Mouse (Mus musculus) intestine, embryonic 16.5 days (tissue): Measurements from ENCODE around the gene Prr5. TPM values are rescaled to one million over a fixed set of nuclear protein-coding genes. Genes with fewer than 3 reads are reported as not detected.
A peak's percentile ranks its signal among the peaks of the same experiment; 100 is the strongest.

Experiments
- ATAC-seq: fragments of 200-750 bp; cut with Nextera tagmentation; 2 replicates; pipeline ENCODE4 v1.8.0; 2017; ENCODE audit warnings: moderate TSS enrichment, moderate library complexity
- H3K27ac ChIP-seq: fragments of 300-500 bp; sonication (generic); 2 replicates; pipeline ENCODE4 v1.5.1; 2014; ENCODE audit warnings: mild to moderate bottlenecking, low read length
- H3K27me3 ChIP-seq: fragments of 300-500 bp; sonication (generic); replicated peaks from 2 replicates; pipeline ENCODE4 v1.6.1; 2014; ENCODE audit warnings: low read length, control low read depth, mixed read lengths; ENCODE audit not compliant: control insufficient read depth, insufficient read depth
- H3K36me3 ChIP-seq: fragments of 300-500 bp; sonication (generic); 2 replicates; pipeline ENCODE4 v1.6.1; 2014; ENCODE audit warnings: low read length, control low read depth; ENCODE audit not compliant: control insufficient read depth, insufficient read depth
- H3K4me1 ChIP-seq: fragments of 300-500 bp; sonication (generic); 2 replicates; pipeline ENCODE4 v1.6.1; 2014; ENCODE audit warnings: low read length, control low read depth, mixed read lengths; ENCODE audit not compliant: control insufficient read depth, insufficient read depth
- H3K4me2 ChIP-seq: fragments of 300-500 bp; sonication (generic); 2 replicates; pipeline ENCODE4 v1.6.1; 2014; ENCODE audit warnings: low read depth, low read length, control low read depth
- H3K4me3 ChIP-seq: fragments of 300-500 bp; sonication (generic); 2 replicates; pipeline ENCODE4 v1.5.1; 2014; ENCODE audit warnings: mild to moderate bottlenecking, low read length
- H3K9ac ChIP-seq: fragments of 300-500 bp; sonication (generic); 2 replicates; pipeline ENCODE4 v1.6.1; 2014; ENCODE audit warnings: low read depth, low read length
- H3K9me3 ChIP-seq: fragments of 300-500 bp; sonication (generic); 2 replicates; pipeline ENCODE4 v1.6.1; 2016; ENCODE audit warnings: low read length, control low read depth; ENCODE audit not compliant: control insufficient read depth
- WGBS: fragments of 180-500 bp; shearing (Covaris S2); extraction: QIAGEN DNeasy Blood & Tissue Kit; methylation state at CpG from one replicate; pipeline ENCODE4 v1.1.7; 2014; 5-methylcytosine and 5-hydroxymethylcytosine counted together
- polyA plus RNA-seq: library from polyadenylated mRNA; unstranded; fragments of >200 nt; fragmentation: Nextera tagmentation; extraction: Ambion mirVana; gene quantifications from 2 replicates; pipeline ENCODE4 v1.2.1, GENCODE M21; 2015

Prr5 gene
- polyA plus RNA-seq, 1 experiment from 2014 or later = 69.1 TPM

DNA sequence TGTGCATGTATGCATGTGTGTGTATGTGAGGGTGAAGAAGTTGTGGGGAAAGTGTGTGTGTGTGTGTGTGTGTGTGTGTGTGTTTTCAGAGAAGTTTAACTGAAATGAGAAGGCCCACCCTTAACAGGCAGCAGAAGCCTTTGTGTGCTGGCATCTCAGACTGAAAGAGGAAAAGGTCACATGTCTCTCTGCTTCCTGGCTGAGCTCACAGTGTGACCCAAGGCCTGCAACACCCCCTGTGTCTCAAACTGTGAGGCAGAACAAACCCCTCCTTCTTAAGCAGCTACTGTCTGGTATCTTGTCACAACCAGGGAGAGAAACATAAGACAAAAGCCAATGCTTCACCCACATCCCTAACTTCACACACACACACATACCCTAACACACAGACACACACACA, 31.0 kb upstream of the Prr5 start:
- Histone ChIP-seq H3K9ac (no peak overlapping the region), H3K27me3 (no peaks in the 10 kb centered on the region), H3K9me3 (no peaks in the 10 kb centered on the region), H3K4me3 (no peak overlapping the region), H3K36me3 (no peaks in the 10 kb centered on the region), H3K4me1 (peaks cover 10% of the 10 kb centered on the region), H3K4me2 (no peak overlapping the region), H3K27ac (no peak overlapping the region)
- no peak for ATAC-seq

DNA sequence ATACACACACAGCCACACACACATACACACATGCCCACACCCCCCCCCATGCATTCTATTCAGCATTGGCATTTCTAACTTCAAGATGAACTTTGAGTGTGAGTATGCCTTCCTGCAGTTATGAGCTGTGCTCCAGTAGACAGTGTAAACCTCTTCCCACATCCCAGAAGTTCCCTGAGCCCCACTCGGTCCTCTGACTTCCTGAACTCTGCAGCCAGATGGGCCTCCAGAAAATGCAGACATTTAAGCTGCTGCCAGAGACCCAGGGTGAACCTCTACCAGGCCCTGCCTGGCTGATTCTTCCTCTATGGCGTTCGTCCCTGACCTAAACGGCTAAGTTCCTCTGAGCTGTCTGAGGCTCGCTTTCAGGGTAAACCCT, 30.4 kb upstream of the Prr5 start:
- ATAC-seq = peak; percentile 10; the same call in 1 of the 2 replicates
- Histone ChIP-seq H3K4me2 (no peak overlapping the region), H3K4me3 (no peak overlapping the region), H3K9ac (0 out of 2 replicates have a peak overlapping the region, but pooled peaks have one; percentile 33), H3K9me3 (no peaks in the 10 kb centered on the region), H3K27ac (peak overlapping the region; percentile 78), H3K4me1 (peaks cover 10% of the 10 kb centered on the region), H3K36me3 (no peaks in the 10 kb centered on the region), H3K27me3 (no peaks in the 10 kb centered on the region)
- 40% methylated on average over 5 of the region's 5 CpGs for WGBS

DNA sequence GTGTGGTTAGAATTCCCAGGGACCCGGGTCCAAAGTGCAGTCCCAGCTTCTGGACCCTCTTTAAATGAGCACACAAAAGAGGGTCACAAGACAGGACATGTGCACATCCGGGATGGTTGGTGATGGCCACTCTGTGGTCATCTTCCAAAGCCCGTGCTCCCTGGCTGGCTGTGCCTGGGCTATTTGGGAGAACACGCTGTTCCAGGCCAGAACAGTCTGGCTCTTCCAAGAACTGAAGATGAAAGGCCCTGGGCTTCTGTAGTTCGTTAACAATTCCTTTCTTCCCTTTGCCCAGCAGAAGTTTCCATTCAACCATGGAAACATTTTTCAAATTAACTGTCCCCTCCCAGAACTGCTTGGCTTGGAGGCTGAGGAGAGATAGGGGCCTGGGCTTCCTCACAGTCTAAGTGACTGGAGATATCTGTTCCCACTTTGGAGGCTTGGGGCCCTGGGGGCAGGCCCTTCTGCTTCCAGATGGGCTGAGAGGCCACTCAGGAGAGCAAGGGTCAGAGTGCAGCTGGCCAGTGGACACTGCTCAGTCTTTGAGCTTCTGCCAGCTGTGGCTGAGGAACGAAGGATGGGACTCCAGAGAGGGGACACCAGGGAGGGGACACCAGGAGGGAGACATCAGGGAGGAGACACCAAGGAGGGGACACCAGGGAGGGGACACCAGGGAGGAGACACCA, 29.8 kb upstream of the Prr5 start:
- no peak overlapping the region for H3K4me2 ChIP-seq
- peak; percentile 64 for ATAC-seq
- no peaks in the 10 kb centered on the region for H3K9me3 ChIP-seq
- peaks cover 10% of the 10 kb centered on the region for H3K4me1 ChIP-seq
- 40% methylated on average over 6 of the region's 6 CpGs for WGBS
- H3K36me3 ChIP-seq = no peaks in the 10 kb centered on the region
- 0 out of 2 replicates have a peak overlapping the region, but pooled peaks have one; percentile 33 for H3K9ac ChIP-seq
- H3K4me3 ChIP-seq = no peak overlapping the region
- H3K27me3 ChIP-seq = no peaks in the 10 kb centered on the region
- peak overlapping the region; percentile 78 for H3K27ac ChIP-seq

DNA sequence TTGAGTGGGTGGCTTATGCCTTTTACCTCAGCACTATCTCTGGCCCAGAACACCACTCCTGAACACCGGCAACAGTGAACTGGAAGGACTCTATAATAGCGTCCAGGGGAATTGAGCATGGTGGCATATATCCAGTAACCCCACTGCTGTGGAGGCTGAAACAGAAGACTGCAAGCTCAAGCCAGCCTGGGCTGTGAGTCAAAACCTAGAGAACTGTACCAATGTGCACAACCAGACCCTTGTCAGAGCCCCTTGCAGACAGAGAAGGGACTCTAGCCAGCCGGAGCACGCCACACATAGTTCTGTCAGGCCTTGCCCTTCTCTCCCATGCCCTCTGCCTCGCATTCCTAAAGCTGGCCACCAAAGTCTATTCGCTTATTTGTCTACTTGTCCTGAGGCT, 28.7 kb upstream of the Prr5 start:
- Histone ChIP-seq H3K9ac (no peak overlapping the region), H3K36me3 (no peaks in the 10 kb centered on the region), H3K27ac (no peak overlapping the region), H3K4me2 (no peak overlapping the region), H3K27me3 (no peaks in the 10 kb centered on the region), H3K4me1 (peaks cover 10% of the 10 kb centered on the region), H3K9me3 (no peaks in the 10 kb centered on the region), H3K4me3 (no peak overlapping the region)
- ATAC-seq = no peak
- WGBS = 84% methylated on average over 6 of the region's 6 CpGs

DNA sequence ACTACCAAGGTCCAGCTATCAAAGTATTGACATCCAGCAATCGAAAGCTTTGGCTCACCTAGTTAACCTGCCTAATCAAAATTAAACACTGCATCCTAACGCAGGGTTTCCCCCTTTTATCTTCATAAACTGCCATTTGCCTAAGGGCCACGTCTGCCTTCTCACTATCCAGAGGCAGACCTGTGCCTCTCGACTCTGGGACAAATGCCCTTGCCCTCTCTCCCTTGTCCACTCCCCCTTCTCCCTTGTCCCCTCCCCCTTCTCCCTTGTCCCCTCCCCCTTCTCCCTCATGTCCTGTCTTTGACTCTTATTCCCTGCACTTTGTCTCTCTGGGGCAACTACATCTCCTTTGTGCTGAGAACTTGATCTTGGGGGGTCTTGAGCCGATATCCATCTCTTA, 28.3 kb upstream of the Prr5 start:
- H3K9ac ChIP-seq = no peak overlapping the region
- H3K4me1 ChIP-seq = peaks cover 10% of the 10 kb centered on the region
- H3K4me3 ChIP-seq = no peak overlapping the region
- no peaks in the 10 kb centered on the region for H3K9me3 ChIP-seq
- H3K36me3 ChIP-seq = no peaks in the 10 kb centered on the region
- 57% methylated on average over 5 of the region's 5 CpGs for WGBS
- H3K27me3 ChIP-seq = no peaks in the 10 kb centered on the region
- no peak overlapping the region for H3K4me2 ChIP-seq
- ATAC-seq = no peak
- no peak overlapping the region for H3K27ac ChIP-seq

DNA sequence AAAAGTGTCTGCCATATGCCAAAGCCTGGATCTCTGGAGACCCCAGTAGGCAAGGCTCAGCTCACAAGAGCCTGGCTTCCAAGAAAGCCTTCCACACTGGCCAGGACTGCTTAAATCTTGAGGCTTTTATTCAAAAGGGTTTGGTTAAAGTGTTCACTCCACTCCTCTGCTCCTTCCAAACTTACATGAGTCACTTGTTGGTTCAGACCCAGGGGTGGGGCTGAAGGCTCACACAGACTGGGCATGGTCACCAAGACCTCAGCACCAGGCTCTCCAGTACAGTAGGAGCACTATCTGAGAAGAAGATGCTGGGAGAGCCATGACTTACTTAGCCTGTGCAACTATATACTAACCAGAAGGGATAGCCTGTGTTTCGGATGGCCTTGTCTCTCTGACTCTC, 27.5 kb upstream of the Prr5 start:
- H3K4me3 ChIP-seq = no peak overlapping the region
- 97% methylated on average over 1 of the region's 1 CpGs for WGBS
- H3K4me2 ChIP-seq = no peak overlapping the region
- H3K36me3 ChIP-seq = no peaks in the 10 kb centered on the region
- no peaks in the 10 kb centered on the region for H3K27me3 ChIP-seq
- H3K9ac ChIP-seq = no peak overlapping the region
- no peak for ATAC-seq
- no peaks in the 10 kb centered on the region for H3K9me3 ChIP-seq
- H3K27ac ChIP-seq = no peak overlapping the region
- peaks cover 10% of the 10 kb centered on the region for H3K4me1 ChIP-seq

DNA sequence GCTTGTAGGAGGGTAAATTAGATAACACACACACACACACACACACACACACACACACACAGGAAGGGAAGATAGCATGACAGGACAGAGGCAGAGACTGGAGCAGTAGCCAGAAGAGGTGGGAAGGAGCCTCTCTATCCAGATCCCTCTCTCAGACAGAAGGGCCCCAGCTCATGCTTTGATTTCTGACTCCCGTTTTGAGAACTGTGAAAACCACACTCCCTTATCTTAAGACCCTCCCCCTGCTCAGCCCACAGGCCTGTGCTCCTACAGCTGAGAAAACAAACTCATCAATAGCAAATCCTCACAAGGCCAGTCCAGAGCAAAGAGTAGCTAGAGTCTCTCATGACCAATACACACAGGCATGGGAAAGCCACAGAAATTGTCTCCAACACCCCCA, 26.2 kb upstream of the Prr5 start:
- WGBS = 6% methylated on average over 1 of the region's 1 CpGs
- no peak overlapping the region for H3K9ac ChIP-seq
- H3K4me1 ChIP-seq = peaks cover 10% of the 10 kb centered on the region
- no peaks in the 10 kb centered on the region for H3K27me3 ChIP-seq
- no peak overlapping the region for H3K4me2 ChIP-seq
- H3K9me3 ChIP-seq = 0 out of 2 replicates have a peak, but pooled peaks cover 5% of the 10 kb centered on the region
- no peak overlapping the region for H3K27ac ChIP-seq
- H3K4me3 ChIP-seq = no peak overlapping the region
- ATAC-seq = peak; percentile 36
- H3K36me3 ChIP-seq = no peaks in the 10 kb centered on the region

DNA sequence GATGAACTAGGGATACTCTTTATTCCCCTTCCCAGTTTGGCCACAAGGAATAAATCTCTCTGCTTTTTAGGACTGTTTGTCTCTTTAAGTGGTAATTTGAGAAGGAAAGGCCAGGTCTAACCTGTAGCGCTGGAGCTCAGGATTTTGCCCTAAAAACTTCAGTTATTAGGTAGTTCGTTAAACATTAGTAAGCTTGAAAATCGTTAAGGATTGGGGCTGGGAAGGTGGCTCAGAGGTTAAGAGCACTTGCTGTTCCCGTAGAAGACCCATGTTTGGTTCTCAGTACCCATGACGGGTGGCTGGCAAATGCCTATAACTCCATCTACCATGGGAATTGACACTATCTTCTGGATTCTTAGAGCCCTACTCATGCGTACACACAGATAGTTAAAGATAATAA, 17.9 kb upstream of the Prr5 start:
- Histone ChIP-seq H3K4me2 (no peak overlapping the region), H3K9ac (no peak overlapping the region), H3K4me1 (peaks cover 10% of the 10 kb centered on the region; the same call in 1 of the 2 replicates), H3K36me3 (no peaks in the 10 kb centered on the region), H3K27ac (no peak overlapping the region), H3K27me3 (no peaks in the 10 kb centered on the region), H3K4me3 (no peak overlapping the region), H3K9me3 (0 out of 2 replicates have a peak, but pooled peaks cover 5% of the 10 kb centered on the region)
- no peak for ATAC-seq
- WGBS = 85% methylated on average over 6 of the region's 6 CpGs

DNA sequence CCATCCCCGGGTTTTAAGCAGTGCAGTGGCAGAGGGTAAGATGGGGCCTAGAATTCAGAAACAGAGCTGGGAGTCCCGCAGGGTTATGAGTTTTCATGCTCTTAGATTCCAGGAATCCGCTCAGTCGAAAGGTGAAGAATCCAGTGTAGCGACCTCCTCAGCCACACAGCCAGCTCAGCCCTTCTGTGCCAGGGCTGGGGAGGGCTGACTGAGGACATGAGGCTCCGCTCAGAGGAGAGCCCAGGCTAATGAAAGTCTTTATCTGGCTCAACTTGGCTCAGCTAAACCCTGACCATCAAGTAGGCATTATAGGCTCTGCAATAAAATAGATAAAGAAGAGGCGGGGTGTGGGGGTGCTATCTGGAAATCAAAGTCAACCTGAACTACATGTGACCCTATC, 16.3 kb upstream of the Prr5 start:
- Histone ChIP-seq H3K4me1 (peaks cover 10% of the 10 kb centered on the region; the same call in 1 of the 2 replicates), H3K4me3 (no peak overlapping the region), H3K27me3 (no peaks in the 10 kb centered on the region), H3K9me3 (no peaks in the 10 kb centered on the region), H3K36me3 (no peaks in the 10 kb centered on the region), H3K27ac (no peak overlapping the region), H3K4me2 (no peak overlapping the region), H3K9ac (no peak overlapping the region)
- whole genome bisulfite sequencing = 86% methylated on average over 7 of the region's 7 CpGs
- ATAC-seq = no peak
